In genomic region chr14:37165266-37165926, GRCm38 (mm10) we compare ENCODE assay signal across 8 mouse cellular contexts. TPM values are rescaled to one million over a fixed set of nuclear protein-coding genes. Genes with fewer than 3 reads are reported as not detected.
DNase-seq lines count a peak whose midpoint lies in the region; ATAC-seq lines count a peak whose summit lies in the region.

No protein-coding gene starts in this region.

- H3K9me3 ChIP-seq in liver, embryonic 11.5 days (ENCODE audit: control insufficient read depth, low read length) = no peaks in the 10 kb centered on the region

- no peak overlapping the region for H3K27ac ChIP-seq in liver, embryonic 11.5 days (ENCODE audit: low read depth, low read length)

- no peak overlapping the region for H3K4me2 ChIP-seq in liver, embryonic 11.5 days

- H3K4me1 ChIP-seq in liver, embryonic 11.5 days (replicated peaks; ENCODE audit: control insufficient read depth, insufficient read depth, low read length) = 0 out of 2 replicates have a peak, but pooled peaks cover 5% of the 10 kb centered on the region

- 71% methylated on average over 1 of the region's 1 CpGs for WGBS in liver, embryonic 11.5 days

- H3K9ac ChIP-seq in liver, embryonic 11.5 days (ENCODE audit: low read depth, low read length) = no peak overlapping the region

- DNase-seq in adrenal gland, postnatal 14 days = peak; percentile 11
- DNase-seq in adrenal gland, adult 8-10 months = no peak
- peak; percentile 56 for DNase-seq in liver
- DNase-seq in liver, embryonic 11.5 days (ENCODE audit: low spot score) = no peak
- DNase-seq in Muller cell, postnatal 12 days (ENCODE audit: inconsistent ontology term) = peak; percentile 87
- DNase-seq in left cerebral cortex, postnatal 14 days (ENCODE audit: low spot score in 2 of 2) = peak; percentile 19 to 21
- peak; percentile 5 for DNase-seq in yolk sac, embryonic 10.5 days (ENCODE audit: low spot score)

- no peak for ATAC-seq in liver, embryonic 11.5 days (replicated peaks; ENCODE audit: low FRiP score)
- ATAC-seq in erythroid progenitor cell, adult 5-6 weeks (replicated peaks; ENCODE audit: low FRiP score, poor library complexity, severe bottlenecking) = peak; percentile 55

- intact Hi-C loops in left cerebral cortex, postnatal 14 days (cut with DNase I) = no loop called here

- no peaks in the 10 kb centered on the region for H3K36me3 ChIP-seq in liver, embryonic 11.5 days (ENCODE audit: control insufficient read depth, insufficient read depth, low read length)

- no peak overlapping the region for H3K4me3 ChIP-seq in liver, embryonic 11.5 days (ENCODE audit: low read depth, low read length)

- H3K27me3 ChIP-seq in liver, embryonic 11.5 days (replicated peaks; ENCODE audit: control insufficient read depth, insufficient read depth, low read length) = no peaks in the 10 kb centered on the region

RNA-seq across cellular contexts. Expression of gene Ghitm, which starts 30.3 kb away (rescaled TPM):
- 803 and 808 TPM in 2 replicates for total RNA-seq in adrenal gland, postnatal 14 days (2021)
- total RNA-seq in adrenal gland, adult 8-10 months (2022) = 100 to 1,000 TPM; 407 to 751 (median 544) TPM
- polyA plus RNA-seq in liver, embryonic 11.5 days (2014; fragmentation: Nextera tagmentation; extraction: Ambion mirVana) = 260 and 286 TPM in 2 replicates
- 110 and 129 TPM in 2 replicates for total RNA-seq in erythroid progenitor cell, adult 5-6 weeks (2015; ENCODE audit: low replicate concordance)
- total RNA-seq in erythroid progenitor cell, adult 5-6 weeks (2017; ENCODE audit: low replicate concordance) = 75.3 and 123 TPM in 2 replicates
- total RNA-seq in left cerebral cortex, postnatal 14 days (2021) = 100 to 1,000 TPM; 347 to 353 TPM

RNA-seq across cellular contexts. Expression of gene 2610528A11Rik, which starts 51.6 kb away (rescaled TPM):
- total RNA-seq in adrenal gland, postnatal 14 days (2021) = 0.70 and 2.0 TPM in 2 replicates
- under 1 TPM; 0.49 to 0.89 (median 0.58) TPM for total RNA-seq in adrenal gland, adult 8-10 months (2022)
- polyA plus RNA-seq in liver, embryonic 11.5 days (2014; fragmentation: Nextera tagmentation; extraction: Ambion mirVana) = 0.25 and 0.45 TPM in 2 replicates
- total RNA-seq in erythroid progenitor cell, adult 5-6 weeks (2015; ENCODE audit: low replicate concordance) = not detected in 2 replicates
- not detected in 2 replicates for total RNA-seq in erythroid progenitor cell, adult 5-6 weeks (2017; ENCODE audit: low replicate concordance)
- total RNA-seq in left cerebral cortex, postnatal 14 days (2021) = under 1 TPM; 0.68 to 0.90 TPM

Comparison
In these comparisons a context has a peak if more than half of its experiments do, and no peak if none do; other contexts are left out.
1. DNase-seq: peak in adrenal gland, postnatal 14 days (single experiment), liver (single experiment), Muller cell, postnatal 12 days (single experiment), left cerebral cortex, postnatal 14 days (2 of 2) and yolk sac, embryonic 10.5 days (single experiment); none in adrenal gland, adult 8-10 months (single experiment) and liver, embryonic 11.5 days (single experiment).